Mouse (Mus musculus): ENCODE results near the gene Rrnad1. TPM values are rescaled to one million over a fixed set of nuclear protein-coding genes. Genes with fewer than 3 reads are reported as not detected.

Rrnad1 gene
- total and polyA plus RNA-seq, 3 experiments, result 10.9 to 21.1 TPM; not detected in 1

- TF ChIP-seq MAZ (IDR thresholded peaks at IDR 0.05; ENCODE audit: low read depth, low read length), result peak; percentile 86; the same call in 1 of the 2 replicates
- TF ChIP-seq HCFC1 (IDR thresholded peaks at IDR 0.05; ENCODE audit: low read depth, low read length), result peak; percentile 68
- TF ChIP-seq TAL1 (IDR thresholded peaks at IDR 0.05; ENCODE audit: low read length), result peak; percentile 100
- TF ChIP-seq BHLHE40 (IDR thresholded peaks at IDR 0.05; ENCODE audit: borderline replicate concordance, low read depth, low read length), result 0 out of 2 replicates have a peak, but pooled peaks have one; percentile 10
- TF ChIP-seq KAT2A (conservative IDR thresholded peaks at IDR 0.05; ENCODE audit: low read depth, low read length), result peak; percentile 27; the same call in 1 of the 2 replicates
- peak; percentile 94 for TF ChIP-seq ETS1 (IDR thresholded peaks at IDR 0.05; ENCODE audit: low read depth, low read length)
- no peak for TF ChIP-seq UBTF (IDR thresholded peaks at IDR 0.05; ENCODE audit: borderline replicate concordance, insufficient read depth, low read depth, low read length)
- TF ChIP-seq E2F4 (IDR thresholded peaks at IDR 0.05; ENCODE audit: borderline replicate concordance, low read depth, low read length), result no peak
- peak; percentile 88 for TF ChIP-seq JUND (IDR thresholded peaks at IDR 0.05; ENCODE audit: low read depth, low read length)
- peak; percentile 100 for TF ChIP-seq EP300 (IDR thresholded peaks at IDR 0.05; ENCODE audit: low read depth in 1 of 2, low read length in 2 of 2)
- no peak; a peak in 1 of 6 replicates for TF ChIP-seq CTCF (IDR thresholded peaks at IDR 0.05 in 2 of 3, conservative IDR thresholded peaks at IDR 0.05 in 1 of 3; ENCODE audit: control insufficient read depth in 1 of 3, insufficient read depth in 1 of 3, low read depth in 2 of 3, low read length in 3 of 3, poor library complexity in 1 of 3, severe bottlenecking in 1 of 3)
- peak; percentile 93 for TF ChIP-seq ZMIZ1 (IDR thresholded peaks at IDR 0.05; ENCODE audit: low read depth, low read length)
- TF ChIP-seq MXI1 (IDR thresholded peaks at IDR 0.05; ENCODE audit: low read depth, low read length), result 0 out of 2 replicates have a peak, but pooled peaks have one; percentile 65
- TF ChIP-seq POLR2AphosphoS5 (IDR thresholded peaks at IDR 0.05; ENCODE audit: borderline replicate concordance, low read depth, low read length), result 0 out of 2 replicates have a peak, but pooled peaks have one; percentile 48
- no peak for TF ChIP-seq USF2 (IDR thresholded peaks at IDR 0.05; ENCODE audit: borderline replicate concordance in 1 of 2, insufficient read depth in 1 of 2, low read depth in 1 of 2, low read length in 2 of 2)
- no peak for TF ChIP-seq MEF2A (IDR thresholded peaks at IDR 0.05; ENCODE audit: extremely low read depth, insufficient replicate concordance, low read depth, low read length, poor library complexity, severe bottlenecking)
- TF ChIP-seq TCF12 (IDR thresholded peaks at IDR 0.05; ENCODE audit: low read depth, low read length), result peak; percentile 100
- TF ChIP-seq CHD2 (IDR thresholded peaks at IDR 0.05; ENCODE audit: low read length), result no peak
- no peak for TF ChIP-seq MAX (IDR thresholded peaks at IDR 0.05; ENCODE audit: low read length)
- TF ChIP-seq RCOR1 (IDR thresholded peaks at IDR 0.05; ENCODE audit: low read depth, low read length), result peak; percentile 87
Measured at GRCm38 (mm10) chr3:87901036-87901624, 29.4 kb downstream of the Rrnad1 start (continued).

GRCm38 (mm10) chr3:87899776-87900175 is 30.7 kb downstream of the Rrnad1 start:
- Histone ChIP-seq H3K4me3 (ENCODE audit: control insufficient read depth in 1 of 2, insufficient read depth in 1 of 2, low read depth in 2 of 2, low read length in 2 of 2) (no peak overlapping the region; a peak in 1 of 4 replicates), H3K27ac (ENCODE audit: control insufficient read depth, low read depth, low read length) (peak overlapping the region; percentile 40), H3K36me3 (ENCODE audit: control insufficient read depth in 1 of 2, insufficient read depth in 2 of 2, low read length in 2 of 2) (peaks cover 0 to 2% of the 10 kb centered on the region in 2 experiments; a peak in 2 of 4 replicates), H3K9me3 (replicated peaks; ENCODE audit: insufficient read depth, low read length) (no peaks in the 10 kb centered on the region), H3K4me1 (ENCODE audit: control insufficient read depth in 1 of 2, insufficient read depth in 2 of 2, low read length in 2 of 2) (peaks cover 0 to 24% of the 10 kb centered on the region in 2 experiments; a peak in 2 of 4 replicates), H3K9ac (ENCODE audit: control insufficient read depth, low read depth, low read length, poor library complexity, severe bottlenecking) (no peak overlapping the region), H3K27me3 (ENCODE audit: control insufficient read depth in 1 of 2, insufficient read depth in 2 of 2, low read length in 2 of 2) (no peaks in the 10 kb centered on the region), H3K79me2 (ENCODE audit: control insufficient read depth, insufficient read depth, low read length, poor library complexity) (peaks cover 4% of the 10 kb centered on the region)
- TF ChIP-seq RCOR1 (IDR thresholded peaks at IDR 0.05; ENCODE audit: low read depth, low read length) (no peak), POLR2A (IDR thresholded peaks at IDR 0.05; ENCODE audit: control insufficient read depth in 1 of 2, insufficient read depth in 1 of 2, low read depth in 1 of 2, low read length in 2 of 2, poor library complexity in 1 of 2) (0 out of 4 replicates have a peak, but pooled peaks of 1 of the 2 experiments have one; percentile 31)
- no peak for DNase-seq (ENCODE audit: low read depth, low spot score)
